Mouse (Mus musculus) left cerebral cortex, postnatal 36 days (tissue): ENCODE measurements at regions not wholly inside any gene's neighbourhood (a gene's known extent, or its start where the extent isn't known, plus 50 kb on each side); places are given as distances from the start of the nearest gene placed in this dataset.

Experiments
- DNase-seq, 2 experiments: peaks; one replicate each; pipeline ENCODE4 v3.0.0; 2021 to 2022; ENCODE audit warnings: low spot score in 2 of 2, mixed read lengths in 1 of 2
- intact Hi-C: fragments of 180-260 bp; cut with DNase I; formaldehyde crosslinking; loops from one replicate; pipeline ENCODE4 v1.15.1; 2025

DNA sequence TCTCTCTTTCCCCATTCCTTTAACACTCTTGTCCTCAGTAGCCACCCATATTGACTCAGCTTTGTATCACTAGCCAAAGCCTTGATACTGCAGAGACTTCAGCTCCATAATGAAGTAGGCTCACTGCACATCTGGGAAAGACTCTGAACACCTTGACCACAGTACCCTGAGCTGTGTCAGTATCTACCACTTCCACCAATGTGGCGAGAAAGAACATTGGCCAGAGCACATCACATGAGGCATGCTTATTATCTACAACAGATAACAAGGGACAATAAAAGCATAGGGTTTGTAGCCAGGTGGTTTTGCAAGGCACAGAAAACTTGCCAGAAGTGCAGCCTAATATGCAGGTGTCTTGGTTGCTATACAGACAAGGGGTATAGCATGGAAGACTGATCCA is 414.0 kb upstream of the Smarca2 start:
- intact Hi-C loops, result no loop called here
- DNase-seq, result no peak

DNA sequence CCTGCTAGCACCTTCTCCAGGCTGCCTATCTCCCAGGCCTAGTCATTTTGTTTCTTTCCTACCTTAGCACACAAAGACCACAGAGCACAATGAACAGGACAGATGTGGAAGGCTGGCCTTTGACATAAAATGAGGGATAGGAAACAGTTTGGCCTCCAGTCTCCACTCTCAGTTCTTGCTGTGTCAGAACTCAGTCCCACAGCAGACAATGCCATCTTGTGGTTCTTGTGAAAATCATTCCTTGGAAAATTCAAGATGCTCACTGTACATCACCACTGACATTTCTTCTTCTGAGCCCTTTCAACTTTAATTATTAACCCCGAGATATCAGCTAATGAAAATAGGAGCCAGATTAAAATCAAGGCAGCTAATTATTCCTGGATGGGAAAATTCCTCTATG is 411.2 kb upstream of the Smarca2 start:
- DNase-seq, result no peak
- intact Hi-C loops, result no loop called here

DNA sequence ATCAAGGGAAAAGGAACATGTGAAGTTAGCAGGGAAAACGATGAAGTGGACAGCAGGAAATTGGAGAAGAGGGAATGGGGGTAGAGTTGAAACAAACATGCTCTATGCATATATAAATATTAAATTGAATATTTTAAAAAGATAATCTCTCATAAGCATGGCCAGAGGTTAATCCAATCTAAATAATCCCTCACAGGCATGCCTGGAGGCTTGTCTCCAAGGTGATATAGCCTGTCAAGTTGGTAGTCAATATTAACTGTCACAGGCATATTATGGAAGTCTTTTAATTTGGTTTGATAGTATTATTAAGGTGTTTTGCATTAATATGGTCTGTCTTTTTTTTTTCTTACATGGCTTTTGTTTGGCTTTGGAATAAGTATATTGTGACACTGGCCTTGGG is 396.1 kb upstream of the Smarca2 start:
- intact Hi-C loops, result no loop called here
- no peak for DNase-seq

DNA sequence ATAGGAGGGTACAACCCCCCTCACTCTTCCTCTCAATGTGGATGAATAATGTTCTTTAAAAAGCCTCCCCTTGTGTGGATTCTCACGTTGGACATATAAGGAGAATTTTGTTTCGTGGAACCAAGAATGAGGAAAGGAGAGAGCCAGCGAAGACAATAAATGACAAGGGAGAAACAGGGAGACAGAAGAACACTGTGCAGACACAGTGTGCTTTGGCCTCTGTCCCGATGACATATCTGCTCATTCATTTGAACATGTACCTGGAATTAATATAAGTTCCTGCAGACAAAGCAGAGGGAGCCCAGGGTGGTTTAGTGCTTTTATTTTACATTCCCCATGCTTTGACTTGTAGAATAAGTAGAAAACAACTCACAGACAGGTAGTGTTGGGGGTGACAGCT is 370.3 kb upstream of the Smarca2 start:
- intact Hi-C loops, result no loop called here
- no peak for DNase-seq

DNA sequence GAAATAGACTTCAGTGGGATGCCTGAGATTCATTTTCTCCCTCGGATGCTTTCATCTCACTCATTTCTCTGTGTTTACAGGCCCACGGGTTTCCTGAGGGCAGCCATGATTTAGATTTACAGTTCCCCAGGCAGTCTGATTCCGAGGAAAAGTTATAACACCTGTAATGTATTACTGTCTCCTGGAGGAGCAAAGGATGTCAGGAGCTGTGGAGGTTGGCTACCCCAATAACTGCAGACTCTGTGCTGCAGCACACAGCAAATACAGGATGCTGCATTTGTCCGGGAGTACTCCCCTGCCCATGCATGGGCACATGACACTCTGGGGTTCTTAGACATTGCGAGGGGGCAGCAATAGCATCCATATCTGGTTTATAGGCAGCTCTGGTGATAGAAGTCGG is 360.8 kb upstream of the Smarca2 start:
- DNase-seq, result no peak
- intact Hi-C loops, result no loop called here

DNA sequence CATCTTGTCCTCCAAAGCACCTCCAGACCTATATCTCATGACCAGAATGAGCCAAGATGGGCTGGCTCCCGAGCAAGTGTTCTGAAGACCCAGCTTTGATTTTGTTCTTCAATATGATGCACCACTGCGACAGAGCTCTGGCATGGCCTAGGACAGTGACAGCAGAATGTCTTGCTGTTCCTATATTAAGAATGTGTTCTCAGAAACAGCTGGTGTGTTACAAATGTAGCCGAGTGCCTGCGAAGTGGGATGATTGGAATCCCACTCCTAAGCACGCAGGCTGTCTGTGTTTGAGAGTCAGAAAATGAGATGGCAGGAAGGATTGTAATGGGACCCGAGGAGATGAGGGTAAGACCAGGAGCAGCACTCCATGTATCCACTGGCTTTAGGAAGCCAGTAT is 355.1 kb upstream of the Smarca2 start:
- DNase-seq, result peak; percentile 47 to 48
- intact Hi-C loops, result no loop called here

DNA sequence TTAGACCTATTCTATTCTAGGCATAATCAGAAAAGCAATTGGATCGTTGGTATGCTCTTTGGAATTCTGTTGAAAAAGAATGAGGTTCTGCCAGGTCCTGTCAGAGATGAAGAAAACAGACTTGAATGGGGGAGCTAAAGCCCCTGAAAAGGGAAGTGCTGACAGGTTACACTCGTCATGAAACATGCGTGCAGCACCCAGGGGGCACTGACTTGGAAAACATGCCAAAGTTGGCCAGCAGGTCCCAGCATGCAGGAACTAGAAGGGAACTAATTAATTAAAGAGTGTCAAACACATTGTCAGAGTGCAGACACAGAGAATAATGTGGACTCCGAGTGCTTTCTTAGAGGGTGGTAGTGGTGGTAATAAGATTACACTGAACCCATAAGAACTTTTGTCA is 346.2 kb upstream of the Smarca2 start:
- intact Hi-C loops, result no loop called here
- no peak for DNase-seq

DNA sequence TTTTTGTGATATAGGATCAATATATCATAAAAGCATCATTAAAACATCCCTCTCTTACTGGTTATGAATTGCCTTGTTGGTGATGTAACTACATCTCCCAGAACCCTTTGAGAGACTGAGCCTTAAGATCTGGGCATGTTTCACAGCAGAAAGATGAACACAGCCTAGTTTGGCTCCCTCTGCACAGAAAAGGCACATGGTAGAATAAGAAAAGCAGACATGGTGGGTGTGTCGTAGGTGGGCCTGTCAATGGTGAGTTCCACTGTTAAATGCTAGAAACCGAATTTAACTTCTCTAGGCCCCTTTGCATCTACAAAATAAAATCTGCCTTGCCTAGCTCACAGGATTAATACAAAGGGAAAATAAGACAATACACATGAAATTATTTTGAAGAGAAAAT is 343.3 kb upstream of the Smarca2 start:
- peak; percentile 42 to 47 for DNase-seq
- intact Hi-C loops, result loop anchor here (5.0 kb wide), 1 partner anchor 346 kb away; the partner anchor contains the start of gene Smarca2

DNA sequence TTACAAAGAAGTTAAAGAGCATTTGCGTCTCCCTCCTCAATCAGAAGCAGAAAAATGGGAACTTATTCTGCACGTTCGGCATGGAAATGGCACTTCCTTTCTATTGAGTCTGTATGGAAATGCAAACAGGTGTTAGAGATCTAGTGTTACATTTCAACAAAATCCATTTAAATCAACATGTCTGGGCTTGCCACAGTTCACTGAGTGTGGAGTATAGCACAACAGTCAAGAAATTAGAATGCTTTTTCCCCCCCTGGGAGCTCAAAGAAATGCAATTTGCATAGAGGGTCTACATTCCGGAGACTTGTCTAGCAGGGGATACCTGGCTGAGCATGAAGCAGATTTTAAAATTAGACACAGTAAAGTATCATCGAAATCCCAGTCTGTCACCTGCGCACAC is 308.5 kb upstream of the Smarca2 start:
- intact Hi-C loops, result no loop called here
- no peak for DNase-seq

DNA sequence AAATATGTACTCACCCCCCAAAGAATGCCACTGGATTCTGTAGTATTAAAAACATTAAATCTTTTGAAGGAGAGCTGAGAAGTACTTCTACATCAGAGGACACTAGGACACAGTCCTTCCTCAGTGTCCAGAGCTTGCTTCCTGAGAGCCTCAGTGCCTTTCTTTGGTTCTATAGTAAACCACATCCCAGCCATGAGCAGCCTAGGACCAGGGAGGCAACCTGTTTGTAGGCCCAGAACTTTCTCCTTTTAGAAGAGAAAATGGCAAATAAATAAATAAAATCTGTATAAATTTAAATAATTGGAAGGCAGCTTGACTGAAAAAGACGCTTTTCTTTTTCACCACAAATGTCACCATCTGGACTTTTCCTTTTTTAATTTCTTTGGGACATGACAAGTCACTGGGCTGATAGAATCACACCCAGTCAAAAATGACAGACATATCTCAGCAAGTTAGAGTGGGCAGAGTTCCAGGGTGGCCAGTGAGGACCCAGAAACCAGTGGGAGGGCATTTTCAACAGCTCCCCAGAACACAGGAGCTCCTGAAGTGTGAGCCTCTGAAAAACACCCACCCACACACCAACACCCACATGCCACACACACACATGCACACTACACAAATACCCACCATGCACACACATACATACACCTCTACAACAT is 296.2 kb upstream of the Smarca2 start:
- intact Hi-C loops, result loop anchor here (5.0 kb wide), 1 partner anchor 74 kb away; no protein-coding TSS in a partner anchor

DNA sequence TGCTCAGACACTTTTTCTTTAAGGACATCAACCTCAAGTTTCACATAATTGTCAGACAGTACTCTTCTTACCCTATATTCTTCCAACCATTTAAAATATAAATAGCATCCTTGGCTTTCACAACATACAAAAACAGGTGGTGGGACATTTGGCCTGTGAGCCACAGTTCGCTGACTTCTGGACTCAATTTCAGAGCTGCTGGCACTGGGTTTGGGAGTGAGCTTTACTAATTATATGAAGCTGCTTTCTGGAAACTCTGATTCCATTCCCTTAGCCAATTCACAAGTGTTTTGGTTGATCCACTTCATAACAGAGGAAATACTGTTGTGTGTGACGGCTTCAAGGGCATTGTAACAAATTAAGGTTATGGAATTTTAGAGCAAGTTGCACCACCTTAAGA is 285.9 kb upstream of the Smarca2 start:
- no peak for DNase-seq

More for the DNA sequence above, 296.2 kb upstream of the Smarca2 start:
- DNase-seq, result peak; percentile 27

DNA sequence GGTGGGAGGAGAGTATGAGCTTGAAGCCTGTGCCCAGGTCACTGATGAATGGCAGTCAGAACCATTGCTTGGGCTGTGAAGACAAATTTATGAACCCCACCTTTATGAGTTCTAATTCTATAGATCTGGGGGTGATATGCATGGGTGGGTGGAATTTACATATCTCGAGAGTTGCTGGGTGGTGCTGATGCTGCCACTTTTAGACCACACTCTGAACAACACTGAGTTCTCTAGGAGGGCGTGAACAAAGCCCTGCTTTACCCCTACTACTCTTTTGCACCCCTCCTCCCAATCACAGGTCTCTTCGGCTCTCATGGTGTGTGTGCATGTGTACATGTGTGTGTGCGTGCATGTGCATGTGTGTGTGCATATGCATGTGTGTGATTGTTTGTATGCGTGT is 281.2 kb upstream of the Smarca2 start:
- peak in 1 of 2 experiments; percentile 20 for DNase-seq
- intact Hi-C loops, result loop anchor here (10.0 kb wide), 1 partner anchor 281 kb away; the partner anchor contains the start of gene Smarca2

More for the DNA sequence above, 285.9 kb upstream of the Smarca2 start:
- intact Hi-C loops, result no loop called here

DNA sequence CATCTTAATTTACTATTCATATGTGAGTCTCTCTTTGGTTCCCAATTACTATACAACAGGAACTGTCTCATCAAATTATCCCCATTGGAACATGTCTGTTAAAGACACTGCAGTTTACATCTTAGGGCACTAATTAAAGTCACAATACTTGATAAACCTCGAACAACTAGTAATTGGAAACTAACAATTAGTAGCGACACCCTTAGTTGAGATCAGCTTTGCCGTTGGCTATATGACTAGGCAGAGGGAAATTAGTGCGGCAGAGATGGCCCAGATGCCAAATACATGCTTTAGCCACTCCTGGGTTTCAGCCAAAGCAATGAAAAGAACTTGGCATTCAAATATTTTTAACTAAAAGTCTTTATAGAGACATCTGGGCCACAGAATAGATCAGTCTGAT is 265.7 kb upstream of the Smarca2 start:
- intact Hi-C loops, result no loop called here
- no peak for DNase-seq

DNA sequence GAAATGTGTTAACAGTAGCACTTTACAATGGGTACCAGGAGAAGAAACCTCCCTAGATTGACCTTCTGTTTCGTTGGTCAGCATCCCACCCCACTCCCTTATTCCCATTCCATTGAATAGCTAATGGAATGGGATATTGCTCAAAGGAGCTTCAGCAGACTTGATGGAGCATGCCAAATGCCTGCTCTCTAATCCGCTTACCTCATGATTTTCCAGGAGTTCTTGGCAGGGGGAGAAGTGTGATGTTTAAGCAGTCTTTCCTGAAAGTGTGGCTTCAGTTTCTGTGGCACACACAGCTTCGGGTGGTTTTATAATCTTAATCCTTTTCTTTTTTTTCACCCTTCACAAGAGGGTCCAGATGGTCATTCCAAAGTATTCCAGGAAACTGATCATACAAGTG is 264.7 kb upstream of the Smarca2 start:
- DNase-seq, result peak in 1 of 2 experiments; percentile 14
- intact Hi-C loops, result no loop called here

DNA sequence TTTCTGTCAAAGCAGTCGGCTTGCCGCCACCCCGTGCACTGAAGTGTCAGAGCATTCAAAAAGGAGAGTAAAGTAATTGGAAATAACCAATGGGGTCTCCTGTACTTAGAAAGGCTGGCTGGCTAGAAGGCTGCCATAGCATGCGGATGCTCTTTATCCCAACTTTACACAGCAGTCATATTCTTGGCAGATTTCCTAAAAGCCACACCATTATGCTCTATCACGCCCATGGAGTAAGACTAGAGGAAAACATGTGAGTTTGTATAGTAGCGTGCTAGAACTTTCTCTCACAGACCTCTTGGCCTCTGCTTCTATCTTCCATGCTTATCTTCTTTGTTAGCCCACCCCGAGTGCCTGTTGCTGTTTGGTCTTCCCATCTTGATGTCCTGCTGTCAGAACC is 249.8 kb upstream of the Smarca2 start:
- intact Hi-C loops, result no loop called here
- no peak for DNase-seq

DNA sequence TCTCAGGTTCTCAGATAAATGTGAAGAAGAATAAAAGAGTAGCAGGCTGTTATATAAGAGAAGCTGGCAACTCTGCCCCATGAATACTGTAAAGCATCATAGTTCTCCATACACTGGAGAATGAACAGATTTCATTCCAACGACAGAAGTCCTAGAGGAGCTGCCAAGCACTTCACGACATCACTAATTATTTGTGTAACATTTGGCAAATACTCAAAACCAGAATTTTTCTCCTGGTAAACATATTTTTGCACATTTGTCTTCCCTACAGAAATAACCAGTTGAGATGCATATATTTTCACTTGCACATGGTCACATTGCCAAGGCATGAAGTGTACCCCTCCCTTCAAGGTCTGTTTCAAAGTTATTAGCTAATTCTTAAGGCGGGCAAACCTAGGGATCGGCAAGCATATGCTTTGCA is 220.9 kb upstream of the Smarca2 start:
- no peak for DNase-seq
- intact Hi-C loops, result loop anchor here (5.0 kb wide), 2 partner anchors 77 to 223 kb away; partner anchors contain the start of gene Smarca2

DNA sequence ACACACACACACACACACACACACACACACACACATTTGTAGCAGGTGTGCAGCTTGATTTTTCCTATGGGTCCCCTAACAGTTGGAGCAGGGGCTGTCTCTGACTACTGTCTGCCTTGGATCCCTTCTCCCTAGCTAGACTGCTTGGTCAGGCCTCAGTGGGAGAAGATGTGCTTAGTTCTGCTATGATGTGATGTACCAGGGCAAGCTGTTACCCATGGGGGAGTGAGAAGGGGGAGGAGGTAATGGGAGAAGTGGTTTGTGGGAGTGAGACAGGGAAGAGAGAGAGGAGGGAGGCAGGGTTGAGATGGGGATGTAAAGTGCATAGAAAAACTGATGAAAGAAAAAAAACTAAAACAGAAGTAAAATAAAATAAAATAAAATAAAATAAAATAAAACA is 218.8 kb upstream of the Smarca2 start:
- intact Hi-C loops, result no loop called here
- DNase-seq, result no peak

DNA sequence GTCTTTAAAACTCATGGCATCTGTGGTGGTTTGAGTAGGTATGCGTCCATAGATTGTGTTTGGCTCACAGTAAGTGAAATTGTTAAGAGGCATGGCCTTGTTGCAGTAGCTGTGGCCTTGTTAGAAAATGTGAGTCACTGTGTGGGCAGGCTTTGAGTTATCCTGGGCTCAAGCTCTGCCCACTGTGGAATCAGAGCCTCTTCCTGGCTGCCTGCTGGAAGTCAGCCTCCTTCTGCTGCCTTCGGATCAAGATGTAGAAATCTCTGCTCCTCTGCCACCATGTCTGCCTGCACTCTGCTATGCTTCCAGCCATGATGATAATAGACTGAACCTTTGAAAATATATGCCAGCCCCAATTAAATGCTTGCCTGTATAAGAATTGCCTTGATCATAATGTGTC is 192.2 kb upstream of the Smarca2 start:
- intact Hi-C loops, result no loop called here
- DNase-seq, result peak in 1 of 2 experiments; percentile 3

DNA sequence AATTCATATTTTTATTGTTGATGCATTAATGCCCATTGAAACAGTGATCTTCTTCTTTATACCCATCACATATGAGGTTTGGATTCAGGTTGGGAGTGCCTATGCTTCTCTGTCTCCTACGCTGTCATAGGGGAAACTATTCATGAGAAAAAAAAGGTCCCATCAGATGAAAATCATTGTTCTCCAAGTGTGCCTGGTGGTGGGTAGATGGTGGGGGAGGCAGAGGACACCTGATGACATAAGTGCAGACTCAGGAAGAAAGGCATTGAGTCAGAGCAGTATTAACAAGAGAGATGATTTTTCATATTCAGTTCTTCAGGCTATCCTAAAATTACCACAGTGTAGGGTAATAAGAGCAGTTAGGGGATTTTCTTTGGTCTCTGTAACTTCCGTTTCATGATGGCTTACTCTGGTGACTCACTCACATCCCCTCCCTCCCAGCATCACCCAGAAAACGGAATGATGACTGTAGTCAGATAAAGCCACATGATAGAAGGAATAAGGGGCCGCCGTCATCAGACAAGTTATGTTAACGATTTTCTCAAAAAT is 190.3 kb upstream of the Smarca2 start:
- intact Hi-C loops, result no loop called here
- DNase-seq, result no peak

DNA sequence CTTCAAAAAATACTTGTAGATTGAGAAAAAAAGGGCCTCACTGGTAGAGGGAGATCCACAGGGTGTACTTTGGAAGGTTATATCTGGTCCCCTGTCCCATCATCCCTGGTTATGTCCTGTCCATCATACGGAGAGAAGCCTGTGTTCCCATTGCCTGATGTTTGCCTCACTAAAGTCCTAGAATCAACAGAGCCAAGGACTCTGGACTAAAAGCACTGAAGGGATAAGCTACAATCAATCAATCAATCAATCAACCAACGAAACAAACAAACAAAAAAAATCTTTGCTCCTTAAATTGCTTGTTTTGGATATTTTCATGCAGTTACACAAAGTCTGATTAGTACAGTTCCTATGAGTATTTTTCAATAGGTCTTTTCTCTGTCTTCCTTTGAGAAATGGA is 185.1 kb upstream of the Smarca2 start:
- intact Hi-C loops, result no loop called here
- DNase-seq, result no peak

DNA sequence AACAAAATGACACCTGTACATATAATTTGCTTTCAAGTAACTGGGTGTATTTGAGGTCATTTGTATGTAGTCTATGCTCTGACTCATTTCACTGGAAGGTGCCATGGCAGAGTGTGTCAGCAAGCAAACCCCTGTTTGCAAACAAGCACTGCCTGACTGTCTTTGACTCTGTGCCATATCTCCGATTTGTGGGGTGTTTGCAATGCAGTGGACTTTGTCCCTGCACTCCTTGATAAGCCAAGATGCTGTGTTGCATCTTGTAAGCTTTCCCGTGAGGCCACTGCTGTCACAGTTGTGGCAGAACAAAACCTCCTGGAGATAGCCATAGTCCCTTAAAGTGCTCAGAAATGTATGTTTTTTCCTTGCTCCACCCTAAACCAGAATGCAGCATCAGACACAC is 165.7 kb upstream of the Smarca2 start:
- intact Hi-C loops, result no loop called here
- DNase-seq, result no peak

DNA sequence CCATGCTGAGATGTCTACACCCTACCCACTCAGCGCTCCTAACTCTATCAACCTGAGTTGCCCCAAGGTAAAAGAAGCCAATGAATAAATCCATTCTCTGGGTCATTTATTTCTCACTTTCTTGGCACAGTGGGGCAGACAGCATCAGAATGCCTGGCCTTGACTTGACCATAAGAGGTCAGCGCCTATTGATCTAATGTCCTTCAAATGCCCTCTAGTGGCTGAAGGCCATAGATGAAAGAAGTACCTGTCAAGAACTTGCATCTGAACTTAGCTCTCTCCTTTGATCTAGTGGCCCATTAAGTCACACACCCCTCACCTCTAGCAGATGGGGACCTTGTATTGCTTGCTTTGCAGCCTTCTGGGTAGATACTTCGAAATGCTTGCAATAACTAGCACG is 159.5 kb upstream of the Smarca2 start:
- intact Hi-C loops, result no loop called here
- DNase-seq, result no peak
